Mouse (Mus musculus) CD4-positive, CD25-positive, alpha-beta regulatory T cell, adult 4 months (primary cell): ENCODE data around the gene Chst11. TPM values are rescaled to one million over a fixed set of nuclear protein-coding genes. Genes with fewer than 3 reads are reported as not detected.
"Not testable (repeated sequence)": the region's sequence is repeated elsewhere in the genome, so short reads cannot be mapped to it uniquely, and the experiment has no call there.

ENCODE experiments used
- ATAC-seq: one replicate; pipeline ENCODE4 v1.8.0; 2017
- polyA plus RNA-seq, 2 experiments: library from polyadenylated mRNA; unstranded; fragments of 100-300 nt; shearing (Covaris generic); gene quantifications; one replicate each; pipeline ENCODE4 v1.2.1; 2017

Chst11 gene
- polyA plus RNA-seq, 2 experiments from 2014 or later = 0.24 to 0.72 TPM

DNA sequence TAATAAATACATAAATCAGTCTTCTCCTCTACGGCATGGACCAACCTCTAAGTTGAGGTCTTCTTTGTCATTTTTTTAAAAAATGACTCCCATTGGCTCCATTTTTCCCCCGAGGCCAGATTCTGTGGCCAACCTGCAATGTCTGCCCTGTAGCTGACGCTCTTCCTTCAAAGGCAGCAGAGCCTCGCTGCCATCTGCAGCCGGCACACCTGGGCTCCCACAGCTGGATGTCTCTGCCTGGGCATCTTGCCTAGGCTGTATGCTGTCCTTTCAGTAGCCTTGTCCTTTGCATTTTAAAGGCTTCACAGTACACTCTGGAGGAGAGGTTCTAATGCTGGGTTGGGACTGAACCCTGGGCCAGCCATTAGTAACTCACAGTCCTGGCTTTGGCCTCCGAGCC lies 132.6 kb downstream of the Chst11 start:
- no peak for ATAC-seq

DNA sequence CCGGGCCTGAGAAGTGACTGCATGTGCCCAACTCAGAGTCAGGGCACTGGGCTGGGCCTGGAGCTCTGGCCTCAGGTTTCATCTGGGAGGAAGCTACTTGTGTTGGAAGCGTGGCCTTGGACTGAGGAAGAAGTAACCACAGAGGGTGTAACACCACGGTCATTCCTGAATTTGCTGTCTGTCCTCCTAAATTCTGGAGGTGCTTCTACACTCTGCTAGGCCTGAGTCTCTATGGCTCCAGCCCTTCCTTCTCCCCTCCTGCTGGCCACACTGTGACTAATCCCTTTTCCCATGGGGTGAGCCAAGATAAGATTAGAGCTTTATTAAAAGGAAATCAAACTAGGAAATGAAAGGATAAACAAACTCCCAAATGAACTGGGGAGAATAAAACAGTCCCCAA lies 133.3 kb downstream of the Chst11 start:
- no peak for ATAC-seq

DNA sequence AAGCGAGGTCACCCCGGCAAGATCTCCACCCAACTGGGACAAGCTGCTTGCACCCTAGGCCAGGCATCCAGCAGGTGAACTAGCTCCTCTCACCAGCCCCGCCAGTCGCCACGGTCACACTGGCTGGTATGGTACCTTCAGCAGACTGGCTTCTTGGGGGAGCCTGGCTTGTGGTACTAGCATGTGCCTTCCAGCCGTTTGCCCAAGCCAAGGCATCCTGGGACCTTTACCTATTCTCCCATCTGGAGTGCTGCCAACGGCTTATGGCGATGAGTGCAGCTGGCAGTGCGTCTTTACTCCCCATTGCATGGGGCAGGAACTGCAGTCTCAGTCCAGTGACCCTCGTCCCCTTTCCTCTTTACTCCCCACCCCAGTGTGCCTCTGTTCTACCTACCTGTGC lies 133.7 kb downstream of the Chst11 start:
- ATAC-seq = no peak

DNA sequence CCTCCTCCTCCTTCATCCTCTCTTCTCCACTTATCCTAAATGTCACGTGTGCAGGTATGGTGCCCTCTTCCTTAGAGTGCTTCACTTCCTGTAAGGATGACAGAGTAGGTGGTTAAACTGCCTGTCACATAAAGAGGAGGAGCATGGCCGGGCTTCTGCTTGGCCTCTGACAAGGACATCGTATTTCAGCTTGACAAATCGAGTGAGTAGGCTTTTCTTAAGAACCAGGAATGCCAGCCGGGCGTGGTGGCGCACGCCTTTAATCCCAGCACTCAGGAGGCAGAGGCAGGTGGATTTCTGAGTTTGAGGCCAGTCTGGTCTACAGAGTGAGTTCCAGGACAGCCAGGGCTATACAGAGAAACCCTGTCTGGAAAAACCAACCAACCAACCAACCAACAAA lies 134.2 kb downstream of the Chst11 start:
- not testable (repeated sequence) for ATAC-seq

DNA sequence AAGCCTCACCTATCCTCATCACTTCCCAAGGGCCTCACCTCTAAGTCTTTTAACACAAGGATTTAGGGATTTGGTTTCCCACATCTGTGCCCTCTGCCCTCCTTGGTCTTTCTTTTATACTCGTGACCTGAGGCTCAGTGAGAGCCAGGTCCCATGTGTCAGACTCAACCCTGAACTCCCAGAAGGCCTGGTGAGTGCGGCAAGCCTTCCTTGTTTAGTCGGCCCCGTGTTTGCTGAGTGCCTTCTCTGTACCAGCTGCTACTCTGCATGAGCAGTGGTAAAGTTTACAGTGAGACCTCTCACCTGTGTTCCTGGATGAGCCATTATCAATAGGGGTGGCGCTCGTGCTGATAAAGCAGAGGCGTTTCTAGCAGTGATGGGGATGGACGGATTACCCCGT lies 134.6 kb downstream of the Chst11 start:
- ATAC-seq = no peak

DNA sequence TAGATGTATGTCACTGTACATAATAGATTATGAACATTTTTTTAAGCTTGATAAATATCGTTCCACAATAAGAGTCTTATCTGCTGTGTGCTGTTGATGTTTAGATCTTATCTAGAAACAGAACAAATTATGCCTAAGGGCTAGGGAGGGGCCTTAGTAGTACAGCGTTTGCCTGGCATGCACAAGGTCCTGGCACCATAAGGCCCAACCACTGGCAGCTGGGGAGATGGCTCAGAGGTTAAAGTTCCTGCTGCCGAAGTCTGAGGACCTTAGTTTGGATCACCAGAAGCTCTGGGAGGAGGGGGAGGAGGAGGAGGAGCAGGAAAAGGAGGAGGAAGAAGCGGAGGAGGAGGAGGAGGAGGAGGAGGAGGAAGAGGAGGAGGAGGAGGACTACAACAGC lies 135.6 kb downstream of the Chst11 start:
- ATAC-seq = no peak

DNA sequence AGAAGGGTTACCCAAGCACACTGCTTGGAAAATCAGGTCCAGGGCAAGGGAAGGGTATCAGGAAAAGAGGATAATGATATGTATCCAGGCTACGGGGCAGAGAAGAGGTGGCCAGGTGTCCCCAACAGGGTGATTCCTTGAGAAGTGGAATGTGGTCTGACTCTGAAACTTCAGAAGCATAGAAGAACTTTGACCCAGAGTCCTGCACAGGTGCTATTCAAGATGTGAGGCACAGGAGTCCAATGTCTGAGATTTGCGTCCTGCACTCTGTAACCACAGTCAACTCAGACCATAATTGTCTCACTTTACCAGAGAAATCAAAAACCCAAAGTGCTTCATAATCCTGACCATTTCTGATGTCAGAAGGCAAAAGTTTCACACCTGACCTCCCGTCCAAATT lies 139.3 kb downstream of the Chst11 start:
- no peak for ATAC-seq

DNA sequence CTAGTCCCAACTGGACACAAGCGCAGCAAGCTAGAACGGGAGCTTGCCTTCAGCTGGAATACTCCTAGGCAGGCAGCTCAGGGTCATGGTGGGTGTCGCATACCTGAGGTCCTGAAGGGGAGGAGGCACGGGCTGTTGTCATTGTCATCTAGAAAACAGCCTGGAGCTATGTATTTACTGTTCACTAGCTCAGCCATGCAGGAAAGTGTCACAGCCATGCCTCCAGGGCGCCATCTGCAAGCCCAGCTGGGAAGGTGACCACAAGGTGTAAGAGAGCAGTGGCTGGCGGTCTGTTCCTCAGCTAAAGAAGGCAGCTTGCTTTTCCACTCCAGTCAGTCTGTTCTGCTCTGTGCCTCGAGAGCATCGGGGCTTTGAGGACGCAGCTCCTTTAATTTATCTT lies 141.1 kb downstream of the Chst11 start:
- no peak for ATAC-seq

DNA sequence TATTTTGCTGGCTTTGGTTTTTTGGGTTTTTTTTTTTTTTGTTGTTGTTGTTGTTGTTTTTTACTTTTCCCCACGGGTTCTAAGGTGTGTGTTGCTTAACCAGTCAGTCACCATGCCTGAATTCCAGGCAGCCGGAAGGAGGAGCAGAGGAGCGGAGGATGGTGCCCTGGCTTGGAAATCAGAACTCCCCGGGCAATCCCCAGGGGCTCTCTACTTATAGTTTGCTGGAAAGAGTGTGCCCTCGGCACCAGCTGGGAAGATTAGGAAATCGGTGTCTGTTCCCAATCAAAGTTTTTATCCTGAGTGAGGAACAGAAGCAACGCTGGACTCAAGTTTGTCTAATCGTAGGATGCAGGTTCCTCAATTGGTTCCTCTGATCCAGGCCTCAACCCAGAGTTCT lies 143.1 kb downstream of the Chst11 start:
- no peak for ATAC-seq

DNA sequence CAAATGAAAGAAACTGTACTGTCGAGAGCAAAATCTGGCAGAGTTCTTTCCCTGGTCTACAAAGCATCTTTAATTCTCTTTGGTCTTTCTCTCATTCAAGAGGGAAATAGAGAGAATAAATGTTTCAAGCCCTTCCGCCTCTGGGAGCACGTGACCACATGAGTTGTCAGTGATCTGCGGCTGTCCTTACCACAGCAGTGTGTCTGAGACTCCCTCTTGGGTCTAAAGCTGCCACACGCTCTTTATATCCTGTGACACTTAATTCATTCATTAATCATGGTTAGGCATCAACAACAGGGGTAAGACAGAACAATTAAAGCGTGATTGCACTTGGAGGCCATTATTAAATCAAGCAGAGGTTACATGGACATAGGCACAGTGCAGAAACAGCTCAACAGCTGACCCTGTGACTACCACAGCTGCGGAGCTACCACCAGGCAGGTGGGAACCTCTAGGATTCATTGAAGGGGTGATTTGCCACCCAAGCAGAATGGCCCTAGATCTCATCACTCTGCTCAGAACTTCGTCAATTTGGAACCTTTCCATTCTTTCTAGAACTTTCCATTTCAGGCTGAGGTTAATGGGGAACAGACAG lies 144.4 kb downstream of the Chst11 start:
- peak; percentile 64 for ATAC-seq

DNA sequence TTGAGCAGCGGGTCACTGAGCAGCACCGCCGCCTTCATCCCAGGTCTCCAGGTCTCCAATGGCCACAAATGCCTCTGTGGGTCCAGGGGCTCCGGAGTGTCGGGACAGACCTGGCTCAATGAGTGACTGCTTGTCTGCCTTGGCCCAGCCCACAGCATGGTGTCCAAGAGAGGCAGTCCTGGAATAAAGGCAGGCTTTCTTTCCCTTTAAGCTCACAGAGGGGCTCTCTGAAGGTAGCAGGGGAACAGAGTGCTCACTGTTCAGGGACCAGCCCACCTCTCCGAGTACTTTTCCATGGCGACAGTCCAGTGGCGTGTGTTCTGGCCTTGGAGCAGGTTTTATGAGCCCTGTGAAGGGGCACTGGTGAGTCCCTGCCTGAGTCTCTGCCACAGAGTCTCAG lies 145.3 kb downstream of the Chst11 start:
- ATAC-seq = no peak

DNA sequence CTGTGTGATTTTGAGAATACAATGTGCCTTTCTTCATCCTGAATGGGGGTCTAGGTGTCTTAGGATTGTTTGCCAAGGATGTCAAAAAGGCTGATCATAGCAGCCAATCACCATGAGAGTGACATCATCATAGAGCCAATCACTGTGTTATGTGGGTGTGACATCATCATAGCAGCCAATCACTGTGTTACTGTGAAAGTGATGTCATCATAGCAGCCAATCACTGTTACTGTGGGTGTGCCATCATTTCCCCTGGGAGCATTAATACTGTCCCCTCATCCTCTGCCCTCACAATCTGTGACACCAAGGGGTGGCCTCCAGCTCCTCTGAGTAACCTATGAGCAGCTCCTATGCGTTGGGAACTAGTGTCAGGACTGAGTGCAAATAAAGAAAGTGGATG lies 146.6 kb downstream of the Chst11 start:
- ATAC-seq = no peak

DNA sequence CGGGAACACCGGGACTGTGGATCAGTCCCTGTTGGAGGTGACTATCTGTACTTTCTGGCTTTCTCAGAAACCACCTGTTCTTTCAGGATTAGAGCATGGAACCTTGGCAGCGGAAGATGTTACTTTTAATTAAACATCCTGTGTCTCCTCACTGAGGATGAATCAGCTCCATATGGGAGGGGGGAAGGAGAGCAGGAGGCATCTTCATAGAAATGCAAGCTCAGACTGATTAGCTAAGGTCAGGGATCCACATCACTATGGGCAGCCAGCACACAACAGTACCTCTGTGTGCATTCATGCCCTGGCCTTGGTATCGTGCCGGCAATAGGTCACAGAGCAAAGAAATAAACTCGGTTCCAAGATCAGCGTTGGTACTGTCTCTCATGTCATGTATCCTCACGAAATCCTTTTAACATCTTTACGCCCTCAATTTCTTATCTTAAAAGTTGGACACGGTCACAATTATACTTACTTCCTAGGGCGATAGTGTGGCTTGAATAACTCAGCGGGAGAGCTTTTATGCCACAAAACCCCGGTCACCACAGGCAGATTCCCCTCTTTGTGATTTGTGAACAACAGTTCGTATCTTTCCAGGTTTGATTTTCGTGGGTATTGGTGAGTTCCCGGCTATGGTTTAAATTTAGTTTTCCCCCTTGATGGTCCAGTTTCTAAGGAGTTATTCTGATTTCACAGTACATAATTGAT lies 148.7 kb downstream of the Chst11 start:
- ATAC-seq = no peak

DNA sequence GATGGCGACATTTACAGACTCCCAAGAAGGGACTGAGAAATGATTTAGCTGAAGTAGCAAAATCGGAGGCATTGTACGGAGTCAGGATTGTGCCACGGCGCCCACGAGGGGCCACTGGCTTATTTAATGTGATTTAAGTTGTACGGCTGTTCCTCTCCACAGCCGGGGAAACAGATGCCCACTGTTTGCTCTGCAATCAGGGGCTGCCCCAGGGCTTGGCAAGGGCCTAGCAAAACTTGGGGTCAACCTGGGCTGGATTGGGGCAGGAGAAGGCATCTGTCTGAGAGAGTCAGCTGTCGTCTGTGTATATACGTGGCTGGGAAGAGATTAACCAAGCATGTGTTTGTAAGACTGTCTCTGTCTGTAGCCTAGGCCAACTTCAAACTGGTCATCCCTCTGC lies 149.6 kb downstream of the Chst11 start:
- no peak for ATAC-seq

DNA sequence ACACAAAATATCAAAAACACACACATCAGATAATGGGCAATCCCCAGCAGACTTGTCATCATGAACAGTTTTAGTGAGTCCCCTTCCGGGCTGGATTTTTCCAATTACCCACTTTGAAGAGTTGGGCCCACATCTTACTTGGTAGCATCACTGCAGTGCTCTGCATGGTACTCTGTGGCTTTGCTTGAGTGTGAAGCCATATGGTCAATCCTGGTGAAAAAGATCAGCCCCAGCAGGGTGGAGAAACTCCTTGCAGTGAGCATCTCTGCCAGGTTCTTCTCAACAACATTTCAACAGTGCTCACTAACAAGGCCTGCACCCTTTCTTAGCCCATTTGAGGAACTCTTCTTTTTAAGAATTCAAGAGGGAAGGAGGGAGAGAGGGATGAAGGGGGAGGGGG lies 150.7 kb downstream of the Chst11 start:
- ATAC-seq = no peak

DNA sequence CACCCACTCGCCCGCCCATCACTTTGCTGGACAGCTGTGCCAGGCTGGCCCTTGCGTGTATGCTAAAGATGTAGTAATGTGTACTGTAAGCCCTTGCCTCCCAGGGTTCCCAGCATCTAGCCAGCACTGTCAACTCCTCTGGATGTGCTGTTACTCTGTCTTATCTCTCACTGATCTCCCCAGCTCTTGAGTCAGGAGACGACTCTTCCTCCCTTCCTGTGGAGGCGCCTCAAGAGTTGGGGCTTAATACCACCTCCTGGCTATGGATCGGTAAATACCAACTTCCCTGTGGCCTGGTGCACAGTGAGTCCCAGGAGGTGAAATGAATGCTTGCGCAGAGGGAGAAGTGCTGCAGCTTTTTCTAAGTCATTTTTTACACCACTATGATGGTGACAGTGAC lies 151.8 kb downstream of the Chst11 start:
- ATAC-seq = no peak

DNA sequence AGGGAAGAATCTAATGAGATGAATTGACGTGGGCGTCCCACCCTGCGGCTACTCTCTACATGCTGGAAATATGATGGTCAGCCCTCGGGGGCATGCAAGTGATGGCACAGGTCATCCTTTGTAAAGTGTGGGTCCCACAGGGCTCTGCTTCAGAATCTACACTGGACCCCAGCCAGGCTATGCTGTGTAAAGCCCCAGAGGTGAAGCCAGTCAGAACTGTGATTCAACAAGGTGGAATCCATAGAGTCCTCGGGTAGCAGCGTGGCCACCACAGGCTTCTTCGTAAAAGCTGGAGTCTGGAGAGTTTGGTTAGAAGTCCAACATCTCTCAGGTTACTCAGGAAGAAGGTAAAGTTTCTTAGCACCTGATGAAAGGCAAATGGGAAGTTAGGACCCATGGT lies 154.0 kb downstream of the Chst11 start:
- no peak for ATAC-seq

DNA sequence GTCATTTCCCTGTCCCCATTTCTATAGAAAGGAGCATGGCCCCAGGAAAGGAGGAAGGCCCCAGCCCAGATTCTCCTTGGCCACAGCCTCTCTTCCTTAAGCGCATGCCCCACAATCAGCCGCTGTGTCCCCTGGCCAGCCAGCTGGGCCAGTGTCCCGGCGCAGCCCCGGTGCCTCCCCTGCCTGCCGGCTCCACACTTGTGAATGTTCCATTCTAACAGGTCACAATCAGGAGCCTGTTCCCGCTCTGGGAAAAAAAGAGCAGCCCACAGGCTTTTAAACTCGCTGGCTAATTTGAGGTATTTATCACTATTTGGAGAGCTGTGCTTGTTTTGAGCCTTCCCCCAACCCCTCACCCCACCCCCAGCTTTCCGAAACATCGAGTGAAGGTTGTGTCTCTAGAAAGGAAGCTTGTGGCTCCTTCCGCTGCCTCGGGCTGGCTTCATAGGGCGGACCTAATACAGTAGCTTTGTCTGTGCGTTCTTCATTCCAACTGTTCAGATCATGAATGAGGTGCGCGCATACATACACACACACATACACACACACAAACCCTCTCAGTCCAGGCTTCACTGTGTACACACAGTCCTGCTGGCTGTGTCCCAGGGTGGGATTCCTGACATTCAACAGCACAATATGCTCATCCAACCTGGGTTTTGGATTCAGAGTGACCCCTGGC lies 155.1 kb downstream of the Chst11 start:
- ATAC-seq = peak; percentile 75

DNA sequence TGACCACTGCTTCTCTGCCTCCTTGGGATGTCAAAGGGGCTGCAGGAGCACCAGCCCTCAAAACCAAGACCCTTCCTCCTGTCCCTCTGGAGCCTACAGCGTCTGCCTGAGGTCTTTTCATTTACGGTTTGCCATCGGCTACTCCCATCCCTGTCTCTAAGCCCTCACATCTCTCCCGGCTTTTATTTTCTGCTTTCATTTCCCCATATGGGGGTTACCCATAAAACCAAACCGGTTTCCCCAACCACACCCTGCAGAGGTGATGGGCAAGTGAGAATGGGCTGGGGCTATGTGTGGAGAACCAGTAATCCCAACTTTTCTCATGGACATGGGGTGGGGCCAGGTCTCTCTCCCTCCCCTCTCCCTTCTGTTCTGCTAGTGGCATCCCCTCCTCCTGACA lies 156.1 kb downstream of the Chst11 start:
- ATAC-seq = no peak

DNA sequence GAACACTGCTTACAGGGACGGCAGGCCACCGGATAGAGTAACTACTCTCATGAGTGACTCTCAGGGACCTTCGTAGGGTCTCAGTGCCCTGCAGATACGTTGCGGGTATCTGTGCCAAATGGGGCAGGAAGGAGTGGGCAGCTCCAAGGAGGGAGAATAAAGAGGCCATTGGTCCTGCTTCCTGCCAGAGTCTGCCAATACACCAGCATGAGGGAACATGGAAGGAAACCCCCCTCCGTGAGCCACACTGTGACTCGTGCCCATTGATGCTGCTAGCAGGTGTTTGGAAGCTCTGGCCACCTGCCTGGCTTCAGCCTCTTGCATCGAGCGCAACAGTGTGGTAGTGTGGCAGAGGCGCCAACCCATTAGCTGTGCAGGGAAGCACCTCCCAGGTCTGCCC lies 157.8 kb downstream of the Chst11 start:
- no peak for ATAC-seq

DNA sequence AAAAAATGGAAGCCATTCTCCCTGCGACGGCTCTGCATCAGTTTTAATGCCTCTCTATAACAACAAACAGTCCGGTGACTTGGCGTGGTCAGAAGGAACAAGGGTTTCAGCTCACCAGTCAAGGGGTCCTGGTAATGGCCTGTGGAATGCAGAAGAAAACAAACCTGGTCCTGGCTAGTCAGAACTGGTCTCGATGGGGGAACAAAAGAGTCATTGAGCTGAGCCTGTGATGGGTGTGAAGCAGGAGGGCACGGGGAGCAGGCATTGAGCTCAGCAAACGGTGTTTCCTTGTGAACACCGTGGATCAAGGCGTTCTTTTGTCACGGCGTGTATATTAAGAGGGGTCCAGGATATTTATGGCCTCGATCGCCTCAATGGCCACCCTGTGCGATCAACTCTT lies 160.5 kb downstream of the Chst11 start:
- ATAC-seq = no peak

DNA sequence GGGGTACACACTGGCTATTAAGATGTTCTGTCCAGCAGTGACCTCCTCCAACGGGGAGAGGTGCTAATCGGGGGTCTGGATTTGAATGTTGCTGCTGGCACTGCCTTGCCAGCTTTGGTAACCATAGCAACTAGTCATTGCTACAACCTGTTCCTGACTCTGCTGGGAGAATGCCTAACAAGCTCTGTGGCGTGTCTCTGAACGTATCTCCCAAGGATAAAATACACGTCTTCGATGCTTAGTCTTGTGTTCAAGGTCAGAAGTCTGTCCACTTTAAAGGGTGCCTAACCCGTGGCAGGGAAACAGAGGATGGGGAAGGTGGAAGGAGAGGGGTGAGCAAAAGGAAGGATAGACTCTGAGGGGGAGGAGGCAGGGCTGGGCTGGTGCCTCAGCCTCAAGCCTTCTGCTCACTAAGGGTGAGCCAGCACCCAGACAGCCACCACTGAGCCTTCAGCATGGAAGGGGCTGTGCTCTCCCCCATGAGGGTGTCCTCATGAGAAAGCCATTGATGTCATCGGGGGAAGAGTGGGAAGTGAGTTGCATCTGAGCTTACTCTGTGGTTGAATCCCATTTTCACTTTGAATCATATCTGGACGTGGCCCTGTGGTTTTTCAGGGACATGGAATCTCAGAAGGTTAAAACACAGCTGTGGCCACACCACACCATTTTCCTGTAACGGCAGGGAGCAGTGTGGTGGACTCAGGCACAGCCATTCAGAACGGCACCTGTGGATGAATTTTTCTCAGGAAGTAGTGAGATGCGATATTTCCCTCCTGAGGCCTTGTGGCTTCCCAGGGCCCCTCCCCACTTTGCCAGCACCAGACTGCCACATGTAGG lies 164.3 kb downstream of the Chst11 start:
- no peak for ATAC-seq

DNA sequence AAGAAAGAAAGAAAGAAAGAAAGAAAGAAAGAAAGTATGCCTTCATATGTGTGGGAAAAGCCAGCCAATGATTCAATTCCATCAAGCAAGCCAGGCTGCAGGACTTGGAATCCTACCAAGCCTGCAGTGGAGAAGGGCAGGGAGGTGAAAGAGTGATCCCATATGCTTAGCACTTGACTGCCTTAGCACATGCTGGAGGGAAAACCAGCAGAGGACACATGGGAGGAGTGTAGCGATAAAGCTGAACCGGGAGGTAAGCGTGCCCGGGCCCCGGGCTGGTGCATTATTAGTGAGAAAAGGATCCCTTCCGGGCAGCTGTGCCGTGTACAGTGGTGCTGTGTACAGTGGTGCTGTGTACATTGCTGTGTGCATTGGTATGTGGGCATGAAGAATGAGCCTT lies 165.3 kb downstream of the Chst11 start:
- ATAC-seq = no peak
